Mouse (Mus musculus) testis, adult 2 months (tissue): ENCODE results near the gene Wwtr1.

ENCODE experiments used
- CTCF ChIP-seq: fragments of 200-500 bp; IDR thresholded peaks from 2 replicates; pipeline ENCODE4 v1.5.1; 2012; ENCODE audit warnings: low read depth, mild to moderate bottlenecking, inconsistent platforms, low read length, moderate library complexity; ENCODE audit not compliant: control insufficient read depth, insufficient read depth, insufficient replicate concordance
- POLR2A ChIP-seq: fragments of 200-500 bp; IDR thresholded peaks from 2 replicates; pipeline ENCODE4 v1.6.1; 2012; ENCODE audit warnings: low read depth, mild to moderate bottlenecking, inconsistent platforms, low read length, moderate library complexity; ENCODE audit not compliant: control insufficient read depth

DNA sequence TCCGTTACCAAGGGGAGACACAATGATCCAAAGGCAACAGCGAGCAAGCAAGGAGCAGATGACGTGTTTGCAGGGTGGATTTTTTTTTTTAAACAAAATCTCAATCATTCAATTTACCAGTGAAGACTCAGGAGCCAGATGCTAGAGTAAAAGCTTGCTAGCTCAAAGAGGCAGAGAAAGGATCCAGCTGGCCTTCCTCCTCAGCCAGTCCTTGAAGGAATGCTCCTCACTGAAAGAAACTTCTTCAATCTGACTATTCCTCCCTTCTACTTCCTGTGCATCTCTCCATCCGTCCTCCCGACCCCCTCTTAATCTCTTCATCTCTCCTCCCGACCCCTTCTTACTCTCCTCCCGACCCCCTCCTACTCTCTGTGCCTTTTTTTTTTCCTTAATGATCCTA, 20.9 kb upstream of the Wwtr1 start:
- TF ChIP-seq CTCF: no peak
- TF ChIP-seq POLR2A: no peak
